Mouse (Mus musculus): ENCODE measurements around the gene Sh3rf1. TPM values are rescaled to one million over a fixed set of nuclear protein-coding genes. Genes with fewer than 3 reads are reported as not detected.

Sh3rf1 gene
- polyA plus RNA-seq, 1 experiment from 2014 or later, result 6.4 TPM

DNA sequence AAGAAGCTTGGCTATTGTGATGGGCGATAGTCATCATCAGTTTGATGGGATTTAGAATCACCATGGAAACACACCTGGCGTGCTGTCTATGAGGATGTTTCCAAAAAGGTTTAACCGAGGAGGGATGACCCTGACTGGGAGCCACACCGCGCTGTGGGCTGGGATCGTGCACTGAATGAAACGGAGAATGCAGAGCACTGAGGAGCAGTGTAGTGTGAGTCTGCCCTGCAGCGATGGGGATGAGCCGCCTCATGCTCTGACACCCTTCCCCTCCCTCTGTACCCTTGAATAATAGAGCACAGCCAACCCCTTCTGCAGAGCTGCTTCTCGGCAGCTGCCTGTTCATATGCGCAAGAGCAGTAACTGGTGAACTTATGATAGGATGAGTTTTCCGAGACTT is 71.8 kb downstream of the Sh3rf1 start:
- H3K27ac ChIP-seq (ENCODE audit: low read depth, low read length), result no peak overlapping the region
- no peaks in the 10 kb centered on the region for H3K36me3 ChIP-seq (ENCODE audit: control insufficient read depth, insufficient read depth, low read length)
- H3K4me2 ChIP-seq, result no peak overlapping the region
- ATAC-seq (replicated peaks; ENCODE audit: insufficient number of reproducible peaks, low FRiP score, low TSS enrichment), result no peak
- no peaks in the 10 kb centered on the region for H3K4me1 ChIP-seq (ENCODE audit: control insufficient read depth, insufficient read depth, low read length)
- no peaks in the 10 kb centered on the region for H3K9me3 ChIP-seq (replicated peaks; ENCODE audit: control insufficient read depth, low read length)
- no peak overlapping the region for H3K4me3 ChIP-seq (ENCODE audit: low read depth, low read length)
- WGBS (ENCODE audit: insufficient replicate concordance), result 67% methylated on average over 12 of the region's 12 CpGs
- H3K9ac ChIP-seq (ENCODE audit: low read depth, low read length), result no peak overlapping the region
- H3K27me3 ChIP-seq (ENCODE audit: control insufficient read depth, insufficient read depth, low read length), result no peaks in the 10 kb centered on the region

DNA sequence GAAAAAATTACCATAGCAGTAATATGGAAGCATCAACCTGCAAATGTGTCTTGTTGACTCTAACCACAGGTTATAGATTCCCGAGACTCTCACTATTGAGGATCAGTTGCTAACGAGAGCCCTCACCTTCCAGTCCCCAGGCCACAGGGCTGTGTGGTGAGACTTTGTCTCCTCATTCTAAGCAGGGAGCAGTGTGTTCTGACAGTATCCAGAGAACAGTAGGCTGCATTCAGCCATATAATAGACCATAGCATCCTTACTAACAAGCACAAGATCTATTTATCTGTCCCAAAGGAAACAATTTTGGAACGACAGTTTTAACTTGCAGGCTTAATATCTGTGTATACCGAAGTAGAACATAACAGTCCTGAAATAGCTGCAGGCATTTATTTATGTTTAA is 75.2 kb downstream of the Sh3rf1 start:
- no peaks in the 10 kb centered on the region for H3K9me3 ChIP-seq (replicated peaks; ENCODE audit: control insufficient read depth, low read length)
- H3K36me3 ChIP-seq (ENCODE audit: control insufficient read depth, insufficient read depth, low read length), result no peaks in the 10 kb centered on the region
- H3K4me1 ChIP-seq (ENCODE audit: control insufficient read depth, insufficient read depth, low read length), result no peaks in the 10 kb centered on the region
- 67% methylated on average over 4 of the region's 4 CpGs for WGBS (ENCODE audit: insufficient replicate concordance)
- H3K9ac ChIP-seq (ENCODE audit: low read depth, low read length), result no peak overlapping the region
- no peaks in the 10 kb centered on the region for H3K27me3 ChIP-seq (ENCODE audit: control insufficient read depth, insufficient read depth, low read length)
- no peak overlapping the region for H3K4me3 ChIP-seq (ENCODE audit: low read depth, low read length)
- ATAC-seq (replicated peaks; ENCODE audit: insufficient number of reproducible peaks, low FRiP score, low TSS enrichment), result no peak
- no peak overlapping the region for H3K27ac ChIP-seq (ENCODE audit: low read depth, low read length)
- H3K4me2 ChIP-seq, result no peak overlapping the region

DNA sequence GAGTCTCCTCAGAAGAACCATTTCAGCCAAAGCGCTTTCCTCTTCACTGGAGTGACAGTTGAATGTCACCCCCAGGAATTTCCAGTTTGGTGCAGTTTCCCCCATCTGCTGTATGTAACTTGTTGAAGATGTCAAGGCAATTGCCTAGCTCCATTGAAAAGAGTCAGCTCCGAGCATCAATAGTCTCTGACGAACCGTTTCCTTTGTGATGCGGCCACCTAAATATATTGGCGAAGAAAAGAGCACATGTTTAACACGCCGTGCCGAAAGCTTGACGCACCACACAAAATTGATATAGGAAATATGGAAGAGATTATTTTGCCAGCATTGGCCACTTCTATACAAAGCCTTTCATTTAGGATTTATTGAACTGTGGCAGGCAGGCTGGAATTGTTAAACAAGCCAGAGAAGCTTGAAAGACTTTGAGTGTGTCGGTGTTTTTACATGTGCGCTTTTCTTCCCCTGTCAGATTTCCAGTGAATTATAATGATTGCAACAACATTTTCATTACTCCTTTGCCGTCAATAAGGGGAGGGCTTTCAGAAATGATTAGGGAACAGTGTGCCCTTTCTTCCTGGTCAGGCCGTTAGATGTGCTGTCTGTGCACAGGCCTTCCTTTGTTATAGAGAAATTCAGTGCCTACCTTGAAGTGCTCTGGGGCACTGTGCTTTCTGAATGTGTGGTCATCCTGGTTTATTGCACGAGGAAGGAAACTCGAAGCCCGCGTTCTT is 77.8 kb downstream of the Sh3rf1 start:
- no peak for ATAC-seq (replicated peaks; ENCODE audit: insufficient number of reproducible peaks, low FRiP score, low TSS enrichment)
- no peaks in the 10 kb centered on the region for H3K36me3 ChIP-seq (ENCODE audit: control insufficient read depth, insufficient read depth, low read length)
- no peak overlapping the region for H3K9ac ChIP-seq (ENCODE audit: low read depth, low read length)
- H3K9me3 ChIP-seq (replicated peaks; ENCODE audit: control insufficient read depth, low read length), result no peaks in the 10 kb centered on the region
- no peaks in the 10 kb centered on the region for H3K27me3 ChIP-seq (ENCODE audit: control insufficient read depth, insufficient read depth, low read length)
- 78% methylated on average over 18 of the region's 18 CpGs for WGBS (ENCODE audit: insufficient replicate concordance)
- no peaks in the 10 kb centered on the region for H3K4me1 ChIP-seq (ENCODE audit: control insufficient read depth, insufficient read depth, low read length)
- no peak overlapping the region for H3K4me2 ChIP-seq
- no peak overlapping the region for H3K27ac ChIP-seq (ENCODE audit: low read depth, low read length)
- H3K4me3 ChIP-seq (ENCODE audit: low read depth, low read length), result no peak overlapping the region

DNA sequence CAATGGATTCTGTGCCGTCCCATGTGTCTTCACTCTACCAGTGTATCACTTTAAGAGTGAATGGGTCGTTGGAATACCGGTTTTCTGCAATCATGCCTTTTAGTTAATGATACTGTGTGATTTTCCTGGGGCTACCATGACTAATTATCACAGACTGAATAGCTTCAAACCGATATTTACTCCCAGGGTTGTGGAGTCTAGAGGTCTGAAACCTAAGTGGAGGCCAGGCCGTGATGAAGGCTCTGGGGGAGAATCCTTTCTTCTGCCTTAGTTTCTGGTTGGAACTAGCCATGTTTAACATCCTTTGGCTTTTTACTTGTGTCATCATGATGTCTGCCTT is 78.3 kb downstream of the Sh3rf1 start:
- Histone ChIP-seq H3K4me1 (ENCODE audit: control insufficient read depth, insufficient read depth, low read length) (no peaks in the 10 kb centered on the region), H3K27me3 (ENCODE audit: control insufficient read depth, insufficient read depth, low read length) (no peaks in the 10 kb centered on the region), H3K36me3 (ENCODE audit: control insufficient read depth, insufficient read depth, low read length) (no peaks in the 10 kb centered on the region), H3K9ac (ENCODE audit: low read depth, low read length) (no peak overlapping the region), H3K9me3 (replicated peaks; ENCODE audit: control insufficient read depth, low read length) (no peaks in the 10 kb centered on the region), H3K4me2 (no peak overlapping the region), H3K27ac (ENCODE audit: low read depth, low read length) (no peak overlapping the region), H3K4me3 (ENCODE audit: low read depth, low read length) (no peak overlapping the region)
- 81% methylated on average over 5 of the region's 5 CpGs for WGBS (ENCODE audit: insufficient replicate concordance)
- ATAC-seq (replicated peaks; ENCODE audit: insufficient number of reproducible peaks, low FRiP score, low TSS enrichment), result no peak

DNA sequence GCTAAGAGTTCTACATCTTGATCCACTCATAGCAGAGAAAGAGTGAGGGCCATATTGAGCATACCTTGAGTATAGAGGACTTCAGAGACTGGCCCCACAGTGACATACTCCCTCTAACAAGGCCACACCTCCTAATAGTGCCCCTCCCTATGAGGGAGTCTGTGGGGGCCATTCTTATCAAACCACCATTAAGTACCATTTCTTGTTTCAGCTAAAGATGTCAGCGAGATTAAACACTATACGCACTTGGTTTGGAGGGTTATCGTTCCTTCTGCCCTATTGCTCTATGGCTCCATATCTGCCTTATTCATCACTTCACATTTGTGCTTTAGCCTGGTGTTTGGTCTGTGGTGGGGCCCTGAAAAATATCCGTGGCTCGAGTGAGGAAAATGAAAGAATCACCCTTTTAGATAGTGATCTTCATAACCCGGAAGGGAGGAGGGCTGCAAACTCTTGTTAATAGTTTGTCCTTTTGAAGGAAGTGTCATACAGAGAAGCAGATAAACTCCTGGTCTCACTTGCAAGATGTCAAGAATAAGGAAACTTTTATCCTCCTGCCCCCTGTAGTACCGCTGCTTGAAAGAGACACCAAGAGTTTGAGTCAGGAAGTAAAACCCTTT is 81.9 kb downstream of the Sh3rf1 start:
- Histone ChIP-seq H3K4me3 (ENCODE audit: low read depth, low read length) (no peak overlapping the region), H3K36me3 (ENCODE audit: control insufficient read depth, insufficient read depth, low read length) (no peaks in the 10 kb centered on the region), H3K27ac (ENCODE audit: low read depth, low read length) (no peak overlapping the region), H3K4me2 (no peak overlapping the region), H3K27me3 (ENCODE audit: control insufficient read depth, insufficient read depth, low read length) (no peaks in the 10 kb centered on the region), H3K4me1 (ENCODE audit: control insufficient read depth, insufficient read depth, low read length) (no peaks in the 10 kb centered on the region), H3K9me3 (replicated peaks; ENCODE audit: control insufficient read depth, low read length) (no peaks in the 10 kb centered on the region), H3K9ac (ENCODE audit: low read depth, low read length) (no peak overlapping the region)
- no peak for ATAC-seq (replicated peaks; ENCODE audit: insufficient number of reproducible peaks, low FRiP score, low TSS enrichment)
- WGBS (ENCODE audit: insufficient replicate concordance), result 75% methylated on average over 7 of the region's 7 CpGs

DNA sequence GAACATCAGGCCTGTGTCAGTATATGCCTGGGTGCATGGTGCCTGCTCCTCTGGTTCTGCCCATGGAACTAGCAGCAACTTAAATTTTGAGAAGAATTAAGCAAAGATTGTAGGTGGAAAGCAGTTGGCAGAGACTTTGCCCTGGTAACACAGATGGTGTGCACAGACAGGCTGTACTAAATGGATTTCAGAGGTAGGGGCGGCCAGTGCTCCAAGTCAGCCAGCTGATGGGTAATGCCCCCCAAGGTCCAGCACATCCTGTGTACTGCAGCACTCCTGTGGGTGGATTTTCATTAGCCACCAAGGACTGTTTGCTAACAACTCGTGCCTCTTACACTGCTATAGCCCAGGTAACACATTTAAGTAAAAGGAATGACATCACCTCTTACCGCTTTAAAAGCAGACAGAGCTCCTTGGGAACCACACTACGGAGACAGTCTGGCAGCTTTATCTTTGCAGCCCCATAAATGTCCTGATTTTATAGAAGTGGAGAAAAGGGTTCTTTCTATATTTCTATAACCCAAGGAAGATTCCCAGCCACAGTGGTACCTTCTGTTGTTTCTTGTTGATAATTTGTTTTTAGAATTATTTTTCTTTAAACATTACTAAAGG is 82.9 kb downstream of the Sh3rf1 start:
- Histone ChIP-seq H3K4me1 (ENCODE audit: control insufficient read depth, insufficient read depth, low read length) (0 out of 2 replicates have a peak, but pooled peaks cover 2% of the 10 kb centered on the region), H3K4me2 (no peak overlapping the region), H3K9me3 (replicated peaks; ENCODE audit: control insufficient read depth, low read length) (no peaks in the 10 kb centered on the region), H3K27me3 (ENCODE audit: control insufficient read depth, insufficient read depth, low read length) (no peaks in the 10 kb centered on the region), H3K4me3 (ENCODE audit: low read depth, low read length) (no peak overlapping the region), H3K27ac (ENCODE audit: low read depth, low read length) (no peak overlapping the region), H3K36me3 (ENCODE audit: control insufficient read depth, insufficient read depth, low read length) (no peaks in the 10 kb centered on the region), H3K9ac (ENCODE audit: low read depth, low read length) (no peak overlapping the region)
- ATAC-seq (replicated peaks; ENCODE audit: insufficient number of reproducible peaks, low FRiP score, low TSS enrichment), result no peak
- WGBS (ENCODE audit: insufficient replicate concordance), result 64% methylated on average over 4 of the region's 4 CpGs

DNA sequence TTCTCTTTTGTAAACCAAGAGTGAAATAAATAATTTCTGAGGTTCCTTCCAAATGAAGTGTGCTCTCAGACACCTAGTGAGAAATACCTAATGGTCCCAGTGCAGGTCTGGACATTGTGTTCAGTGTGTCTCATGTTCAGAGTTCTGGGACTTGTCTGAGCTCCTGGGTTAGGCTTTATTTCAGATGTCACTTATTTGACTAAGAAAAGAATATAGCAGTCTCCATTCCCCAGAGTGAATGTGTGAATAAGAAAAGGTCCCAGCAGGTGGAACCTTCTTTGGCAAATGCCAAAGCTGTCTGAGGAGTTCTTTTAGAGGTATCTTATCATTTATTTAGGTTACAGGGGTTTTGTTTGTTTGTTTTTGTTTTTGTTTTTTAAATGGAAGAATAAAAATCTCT is 85.2 kb downstream of the Sh3rf1 start:
- Histone ChIP-seq H3K36me3 (ENCODE audit: control insufficient read depth, insufficient read depth, low read length) (no peaks in the 10 kb centered on the region), H3K9ac (ENCODE audit: low read depth, low read length) (no peak overlapping the region), H3K4me2 (no peak overlapping the region), H3K4me1 (ENCODE audit: control insufficient read depth, insufficient read depth, low read length) (0 out of 2 replicates have a peak, but pooled peaks cover 2% of the 10 kb centered on the region), H3K27ac (ENCODE audit: low read depth, low read length) (no peak overlapping the region), H3K9me3 (replicated peaks; ENCODE audit: control insufficient read depth, low read length) (no peaks in the 10 kb centered on the region), H3K4me3 (ENCODE audit: low read depth, low read length) (no peak overlapping the region), H3K27me3 (ENCODE audit: control insufficient read depth, insufficient read depth, low read length) (no peaks in the 10 kb centered on the region)
- no peak for ATAC-seq (replicated peaks; ENCODE audit: insufficient number of reproducible peaks, low FRiP score, low TSS enrichment)

DNA sequence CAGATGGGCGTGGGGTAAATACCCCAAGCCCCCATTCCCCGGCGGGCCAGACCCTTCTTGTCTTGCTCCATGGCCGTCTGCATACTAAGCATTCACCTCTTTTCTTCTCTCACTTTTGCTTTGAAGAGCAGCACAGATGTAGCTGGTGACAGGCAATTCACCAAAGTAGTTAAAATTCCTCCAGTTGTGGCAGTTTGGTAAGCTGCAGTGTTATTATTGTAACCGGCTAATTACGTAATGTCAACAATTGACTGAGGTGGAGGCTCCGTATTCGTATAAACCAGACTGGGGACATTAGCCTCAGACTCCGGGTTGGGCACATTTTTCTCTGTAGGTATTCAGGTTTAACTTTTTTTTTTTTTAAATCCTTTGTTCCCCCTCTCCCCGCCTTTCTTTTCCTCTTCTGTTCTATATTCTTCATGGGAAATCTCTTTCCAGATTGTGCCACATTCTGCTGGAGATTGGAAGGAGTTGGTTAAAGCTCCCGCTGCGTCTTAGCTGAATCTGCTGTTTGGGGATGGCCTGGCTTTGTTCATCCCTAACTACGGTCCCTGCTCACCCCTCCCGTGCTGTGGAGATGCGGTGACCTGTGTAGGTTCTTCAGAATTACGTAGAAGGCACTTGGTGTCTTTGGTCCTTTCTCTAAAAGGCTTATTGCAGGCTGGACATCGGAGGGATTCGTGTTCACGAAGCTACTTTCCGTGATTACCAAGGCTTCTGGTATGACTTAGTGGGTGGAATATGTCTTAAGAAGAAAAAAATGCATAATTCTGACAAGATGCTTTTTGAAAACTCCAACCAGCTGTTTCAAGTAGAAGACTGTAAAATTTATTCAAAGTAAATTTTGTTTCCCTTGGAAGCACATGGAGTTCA is 86.1 kb downstream of the Sh3rf1 start:
- Histone ChIP-seq H3K36me3 (ENCODE audit: control insufficient read depth, insufficient read depth, low read length) (no peaks in the 10 kb centered on the region), H3K27ac (ENCODE audit: low read depth, low read length) (no peak overlapping the region), H3K4me2 (no peak overlapping the region), H3K4me1 (ENCODE audit: control insufficient read depth, insufficient read depth, low read length) (0 out of 2 replicates have a peak, but pooled peaks cover 2% of the 10 kb centered on the region), H3K4me3 (ENCODE audit: low read depth, low read length) (no peak overlapping the region), H3K9me3 (replicated peaks; ENCODE audit: control insufficient read depth, low read length) (no peaks in the 10 kb centered on the region), H3K27me3 (ENCODE audit: control insufficient read depth, insufficient read depth, low read length) (no peaks in the 10 kb centered on the region), H3K9ac (ENCODE audit: low read depth, low read length) (no peak overlapping the region)
- ATAC-seq (replicated peaks; ENCODE audit: insufficient number of reproducible peaks, low FRiP score, low TSS enrichment), result no peak
- WGBS (ENCODE audit: insufficient replicate concordance), result 71% methylated on average over 20 of the region's 20 CpGs

Measured in heart, embryonic 11.5 days (tissue).